Mouse (Mus musculus): Measurements from ENCODE around the gene Abi2.

Gene Abi2

DNA sequence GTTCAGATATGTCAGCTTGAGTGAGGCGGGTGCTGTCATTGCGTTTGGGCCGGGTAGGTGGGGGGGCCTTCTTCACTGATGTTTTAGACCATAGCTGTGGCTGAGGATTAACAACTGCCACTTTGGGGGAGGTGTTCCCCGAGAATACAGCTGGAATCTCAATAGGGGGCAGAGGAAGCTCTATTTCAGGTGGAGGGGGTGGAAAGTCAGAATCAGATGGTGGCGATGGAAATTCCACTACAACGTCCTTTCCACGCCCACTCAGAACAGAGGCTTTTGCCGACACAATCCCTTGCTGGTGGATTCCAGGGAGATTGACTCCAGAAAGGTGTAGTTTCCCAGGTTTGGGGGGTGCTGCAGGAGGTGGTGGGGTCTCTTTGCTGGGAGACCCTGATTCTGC lies 79.2 kb downstream of the Abi2 start:
- no peak for DNase-seq (ENCODE audit: low read depth, low spot score)

DNA sequence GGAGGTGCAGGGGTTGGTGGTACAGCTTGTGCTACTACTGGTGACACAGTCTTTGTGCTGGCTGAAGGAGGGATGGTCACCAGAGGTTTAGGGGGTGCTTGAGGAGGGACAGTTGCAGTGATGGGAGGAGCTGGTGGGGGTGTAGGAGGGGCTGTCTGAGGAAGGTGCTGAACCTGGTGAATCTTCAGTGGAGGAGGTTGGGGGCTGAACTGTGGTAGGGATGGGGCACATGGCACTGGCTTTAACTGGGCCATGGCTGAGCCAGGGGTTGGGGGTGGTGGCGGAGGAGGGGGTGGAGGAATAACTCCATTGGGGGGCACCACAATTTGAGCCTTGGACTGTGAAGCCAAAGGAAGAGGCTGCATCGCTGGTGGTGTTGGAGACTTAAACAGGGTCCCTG lies 80.2 kb downstream of the Abi2 start:
- DNase-seq (ENCODE audit: low read depth, low spot score) = no peak

DNA sequence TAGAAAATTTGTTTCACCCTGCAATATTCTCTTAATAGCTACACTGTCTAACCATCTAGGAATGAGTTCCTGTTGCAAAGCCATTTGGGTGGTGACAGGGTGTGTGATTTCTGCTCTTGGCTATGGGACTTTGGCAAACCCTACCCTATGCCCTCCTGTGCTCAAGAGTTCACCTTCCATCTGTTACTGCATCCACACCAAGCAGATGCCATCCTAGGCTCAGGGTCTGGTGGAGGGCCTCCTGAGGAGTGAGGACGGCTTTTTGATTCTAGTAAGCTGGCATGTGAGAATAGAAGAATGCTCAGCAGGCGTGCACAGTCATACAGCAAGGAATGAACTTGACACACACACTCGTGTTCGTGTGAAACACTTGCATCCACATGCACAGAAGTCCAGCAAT lies 81.1 kb downstream of the Abi2 start:
- DNase-seq (ENCODE audit: low read depth, low spot score) = no peak

DNA sequence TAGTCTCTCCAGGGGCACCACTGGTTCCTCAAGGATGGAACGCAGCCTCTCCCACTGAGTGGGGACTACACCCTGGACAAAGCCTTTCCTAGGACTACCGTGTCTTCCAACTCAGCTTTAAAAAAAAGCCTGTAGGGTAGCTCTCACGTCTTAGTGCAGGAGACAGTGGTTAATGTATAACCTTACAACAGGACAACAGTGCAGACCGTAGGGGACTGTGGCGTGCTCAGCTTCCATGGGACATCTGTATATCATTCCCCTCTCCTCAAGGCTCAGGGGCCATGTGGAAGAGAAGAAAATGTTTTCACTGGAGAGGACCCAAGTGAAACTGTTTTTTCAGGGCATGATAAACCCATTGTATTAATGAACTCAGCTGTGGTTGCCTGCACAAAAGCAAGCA lies 83.0 kb downstream of the Abi2 start:
- DNase-seq (ENCODE audit: low read depth, low spot score) = no peak

DNA sequence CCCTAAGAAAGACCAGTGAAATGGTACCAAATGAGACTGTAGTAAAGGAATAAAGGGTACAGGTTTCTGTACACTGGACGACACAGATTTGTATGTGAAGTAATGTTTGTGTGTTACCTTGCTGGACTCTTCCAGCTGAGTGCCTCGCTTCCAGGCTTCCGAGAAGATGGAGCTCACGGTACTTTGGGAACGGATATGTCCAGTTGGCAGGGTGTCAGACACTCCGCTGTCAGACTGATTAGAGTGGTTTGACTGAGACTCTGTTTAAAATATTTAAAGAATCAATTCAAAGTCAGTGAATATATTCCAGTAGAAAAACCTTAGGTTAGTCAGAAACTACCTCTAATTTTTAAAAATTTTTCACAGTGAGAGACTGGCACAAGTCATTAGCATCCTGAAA lies 84.0 kb downstream of the Abi2 start:
- no peak for DNase-seq (ENCODE audit: low read depth, low spot score)

DNA sequence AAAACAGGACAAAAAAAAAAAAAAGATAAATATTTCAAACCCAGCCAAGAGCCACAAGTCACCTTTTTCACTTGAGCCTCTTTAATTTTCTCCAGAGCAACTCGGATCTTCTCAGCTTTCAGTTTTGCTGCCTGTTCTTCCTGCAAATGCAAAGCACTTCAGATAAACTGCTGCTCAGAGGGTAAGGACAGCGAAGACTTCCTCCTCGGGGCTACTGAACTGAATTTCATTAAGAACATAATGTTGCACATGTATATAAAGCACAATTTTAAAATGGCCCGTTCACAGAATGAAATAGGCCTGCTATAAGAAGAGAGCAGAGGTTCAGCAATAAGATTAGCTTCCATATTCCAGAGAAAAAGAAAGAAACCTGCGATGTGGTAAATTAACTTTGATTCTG lies 94.0 kb downstream of the Abi2 start:
- DNase-seq (ENCODE audit: low read depth, low spot score) = no peak

DNA sequence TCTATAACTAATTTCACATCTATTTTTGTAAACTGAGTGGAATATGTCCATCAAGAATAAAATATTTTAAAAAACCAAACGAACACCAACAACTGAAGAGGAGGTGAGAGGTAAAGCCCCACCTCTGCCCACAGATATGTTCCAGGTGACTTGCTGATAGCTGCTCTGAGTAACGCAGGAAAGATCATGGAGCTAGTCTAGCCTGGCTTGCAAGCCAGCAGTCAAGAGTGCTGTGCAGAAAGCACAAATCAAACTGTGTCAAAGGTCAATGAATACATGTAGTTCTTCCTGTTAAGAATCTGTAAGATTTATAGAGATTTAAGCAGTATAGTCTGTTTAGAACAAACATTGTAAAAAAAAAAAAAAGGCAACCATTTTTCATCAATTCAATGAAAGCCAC lies 101.2 kb downstream of the Abi2 start:
- no peak for DNase-seq (ENCODE audit: low read depth, low spot score)

DNA sequence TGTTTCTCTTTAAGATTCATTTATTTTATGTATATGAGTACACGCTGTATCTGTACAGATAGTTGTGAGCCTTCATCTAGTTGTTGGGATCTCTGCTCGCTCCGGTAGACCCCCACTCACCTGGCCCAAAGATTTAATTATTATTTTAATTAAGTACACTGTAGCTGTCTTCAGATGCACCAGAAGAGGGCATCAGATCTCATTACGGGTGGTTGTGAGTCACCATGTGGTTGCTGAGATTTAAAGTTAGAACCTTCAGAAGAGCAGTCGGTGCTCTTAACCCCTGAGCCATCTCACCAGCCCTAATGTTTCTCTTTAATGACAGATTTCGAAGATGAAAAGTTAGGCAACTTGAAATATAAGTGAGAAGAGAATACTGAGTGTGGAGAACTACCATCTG lies 120.7 kb downstream of the Abi2 start:
- DNase-seq (ENCODE audit: low read depth, low spot score) = no peak

DNA sequence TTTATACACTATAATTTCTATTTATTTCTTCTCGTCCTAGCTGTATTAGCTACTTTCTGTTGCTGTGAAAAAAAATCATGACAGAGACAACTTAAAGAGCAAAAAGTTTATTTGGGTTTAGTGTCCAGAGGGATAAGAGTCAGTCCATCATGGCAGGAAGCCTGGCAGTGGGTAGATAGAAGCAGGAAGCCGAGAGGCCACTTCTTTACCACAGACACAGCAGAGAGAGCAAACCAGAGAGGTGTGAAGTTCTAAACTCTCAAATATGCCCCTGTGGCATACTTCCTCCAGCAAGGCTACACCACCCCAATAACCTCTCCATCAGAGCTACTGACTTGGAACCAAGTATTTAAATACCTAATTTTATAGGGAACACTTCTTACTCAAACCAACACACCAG lies 121.2 kb downstream of the Abi2 start:
- DNase-seq (ENCODE audit: low read depth, low spot score) = no peak

Data from retina, postnatal 7 days (tissue).